Mouse (Mus musculus): ENCODE measurements at regions not wholly inside any gene's neighbourhood (a gene's known extent, or its start where the extent isn't known, plus 50 kb on each side); places are given as distances from the start of the nearest gene placed in this dataset.
A peak's percentile ranks its signal among the peaks of the same experiment; 100 is the strongest.

DNA sequence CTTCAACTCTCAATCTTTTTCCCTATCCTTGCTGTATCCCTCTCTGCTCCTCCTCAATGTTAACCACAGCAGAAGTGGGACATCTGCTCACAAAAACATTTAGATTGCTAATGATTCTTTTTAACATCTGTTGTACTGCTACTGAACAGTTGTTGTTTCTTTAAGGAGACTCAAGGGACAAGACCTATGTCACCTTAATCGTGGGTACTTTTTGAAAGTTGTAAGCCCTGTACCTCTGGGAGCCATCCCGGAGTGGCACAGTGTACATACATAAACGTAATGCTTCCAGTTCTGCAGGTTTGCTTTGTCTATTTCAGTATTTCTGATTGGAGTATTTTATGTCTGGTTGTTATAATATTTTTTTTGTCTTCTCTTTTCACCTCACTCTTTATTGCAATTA lies 740.5 kb upstream of the Foxg1 start:
- Histone ChIP-seq H3K9me3 (ENCODE audit: control insufficient read depth, low read length) (no peaks in the 10 kb centered on the region), H3K27me3 (ENCODE audit: control insufficient read depth, insufficient read depth, low read length) (no peaks in the 10 kb centered on the region), H3K27ac (ENCODE audit: low read depth, low read length) (no peak overlapping the region), H3K9ac (ENCODE audit: low read length) (no peak overlapping the region), H3K4me1 (ENCODE audit: control insufficient read depth, insufficient read depth, low read length) (no peaks in the 10 kb centered on the region), H3K4me3 (ENCODE audit: low read depth, low read length) (no peak overlapping the region), H3K4me2 (no peak overlapping the region), H3K36me3 (ENCODE audit: control insufficient read depth, insufficient read depth, low read length) (no peaks in the 10 kb centered on the region)
- ATAC-seq (ENCODE audit: low FRiP score) (peak; percentile 55; the same call in 1 of the 2 replicates), DNase-seq (ENCODE audit: low spot score, missing footprints) (no peak)
- 63% methylated on average over 3 of the region's 3 CpGs for WGBS

DNA sequence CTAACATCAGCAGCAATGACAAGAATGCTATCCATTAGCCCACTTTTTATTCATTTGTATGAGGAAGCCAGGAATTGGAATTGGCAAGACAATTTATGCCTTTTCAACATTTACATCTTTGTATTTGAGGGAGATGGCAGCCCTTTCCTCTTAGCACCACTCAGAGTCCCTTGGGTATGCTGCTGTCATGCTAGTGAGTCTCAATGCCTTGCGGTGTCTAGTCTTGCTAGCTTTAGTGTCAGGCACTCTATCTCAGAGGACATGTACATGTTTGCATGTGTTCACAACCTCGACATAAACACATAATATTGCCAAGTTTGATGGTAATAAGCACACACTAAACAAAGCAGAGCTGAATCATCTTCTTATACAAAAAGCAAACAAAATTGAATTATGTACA lies 737.3 kb upstream of the Foxg1 start:
- 60% methylated on average over 2 of the region's 2 CpGs for WGBS
- no peak for ATAC-seq (ENCODE audit: low FRiP score)

DNA sequence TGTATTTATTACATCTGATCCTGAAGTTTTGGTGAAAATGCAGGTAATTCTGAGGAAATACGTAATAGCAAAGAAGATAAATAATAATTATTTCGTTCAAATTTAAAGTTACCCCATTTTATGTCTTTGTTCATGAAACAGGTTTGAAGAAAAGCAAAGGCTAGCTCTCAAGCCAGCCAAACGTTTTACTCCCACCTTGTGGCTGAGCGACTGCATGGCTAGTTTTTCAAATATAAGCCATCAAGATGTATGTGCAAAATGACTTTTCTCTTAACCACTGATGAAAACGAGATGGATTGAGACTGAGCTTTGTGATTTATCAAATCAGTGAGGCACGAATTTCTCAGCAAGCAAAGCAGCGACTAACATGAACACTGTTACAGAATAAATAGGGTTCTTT lies 736.5 kb upstream of the Foxg1 start:
- ATAC-seq (ENCODE audit: low FRiP score) (no peak), DNase-seq (ENCODE audit: low spot score, missing footprints) (no peak)
- Histone ChIP-seq H3K27me3 (ENCODE audit: control insufficient read depth, insufficient read depth, low read length) (no peaks in the 10 kb centered on the region), H3K27ac (ENCODE audit: low read depth, low read length) (no peak overlapping the region), H3K4me3 (ENCODE audit: low read depth, low read length) (no peak overlapping the region), H3K9ac (ENCODE audit: low read length) (no peak overlapping the region), H3K4me2 (no peak overlapping the region), H3K4me1 (ENCODE audit: control insufficient read depth, insufficient read depth, low read length) (no peaks in the 10 kb centered on the region), H3K36me3 (ENCODE audit: control insufficient read depth, insufficient read depth, low read length) (no peaks in the 10 kb centered on the region), H3K9me3 (ENCODE audit: control insufficient read depth, low read length) (no peaks in the 10 kb centered on the region)
- 61% methylated on average over 7 of the region's 7 CpGs for WGBS

More for the DNA sequence above, 737.3 kb upstream of the Foxg1 start:
- no peak overlapping the region for H3K4me2 ChIP-seq
- H3K9me3 ChIP-seq (ENCODE audit: control insufficient read depth, low read length) = no peaks in the 10 kb centered on the region
- DNase-seq (ENCODE audit: low spot score, missing footprints) = no peak
- no peaks in the 10 kb centered on the region for H3K36me3 ChIP-seq (ENCODE audit: control insufficient read depth, insufficient read depth, low read length)
- H3K4me1 ChIP-seq (ENCODE audit: control insufficient read depth, insufficient read depth, low read length) = no peaks in the 10 kb centered on the region
- no peaks in the 10 kb centered on the region for H3K27me3 ChIP-seq (ENCODE audit: control insufficient read depth, insufficient read depth, low read length)
- no peak overlapping the region for H3K27ac ChIP-seq (ENCODE audit: low read depth, low read length)
- no peak overlapping the region for H3K9ac ChIP-seq (ENCODE audit: low read length)
- H3K4me3 ChIP-seq (ENCODE audit: low read depth, low read length) = no peak overlapping the region

DNA sequence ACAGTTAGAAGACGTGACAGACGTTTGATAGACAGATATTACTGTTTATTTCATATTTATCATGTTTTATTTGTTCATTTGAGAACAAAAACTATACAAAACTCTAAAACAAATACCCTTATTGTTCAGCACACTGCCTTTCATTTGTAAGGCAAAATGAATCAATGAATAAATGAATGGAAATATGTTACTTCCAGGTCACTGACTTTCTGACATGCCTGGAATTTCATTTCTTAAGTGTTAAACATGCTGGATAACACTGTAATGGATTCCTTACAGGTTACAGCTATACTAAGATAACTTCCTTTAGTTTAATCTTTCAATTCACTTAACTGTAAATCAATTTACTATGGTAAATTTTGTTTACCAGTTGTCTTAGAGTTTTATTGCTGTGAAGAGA lies 707.3 kb upstream of the Foxg1 start:
- H3K9ac ChIP-seq (ENCODE audit: low read length) = no peak overlapping the region
- H3K27ac ChIP-seq (ENCODE audit: low read depth, low read length) = no peak overlapping the region
- no peaks in the 10 kb centered on the region for H3K9me3 ChIP-seq (ENCODE audit: control insufficient read depth, low read length)
- WGBS = 66% methylated on average over 2 of the region's 2 CpGs
- no peak overlapping the region for H3K4me2 ChIP-seq
- H3K27me3 ChIP-seq (ENCODE audit: control insufficient read depth, insufficient read depth, low read length) = no peaks in the 10 kb centered on the region
- no peak overlapping the region for H3K4me3 ChIP-seq (ENCODE audit: low read depth, low read length)
- no peak for DNase-seq (ENCODE audit: low spot score, missing footprints)
- H3K4me1 ChIP-seq (ENCODE audit: control insufficient read depth, insufficient read depth, low read length) = no peaks in the 10 kb centered on the region
- no peaks in the 10 kb centered on the region for H3K36me3 ChIP-seq (ENCODE audit: control insufficient read depth, insufficient read depth, low read length)
- ATAC-seq (ENCODE audit: low FRiP score) = no peak

DNA sequence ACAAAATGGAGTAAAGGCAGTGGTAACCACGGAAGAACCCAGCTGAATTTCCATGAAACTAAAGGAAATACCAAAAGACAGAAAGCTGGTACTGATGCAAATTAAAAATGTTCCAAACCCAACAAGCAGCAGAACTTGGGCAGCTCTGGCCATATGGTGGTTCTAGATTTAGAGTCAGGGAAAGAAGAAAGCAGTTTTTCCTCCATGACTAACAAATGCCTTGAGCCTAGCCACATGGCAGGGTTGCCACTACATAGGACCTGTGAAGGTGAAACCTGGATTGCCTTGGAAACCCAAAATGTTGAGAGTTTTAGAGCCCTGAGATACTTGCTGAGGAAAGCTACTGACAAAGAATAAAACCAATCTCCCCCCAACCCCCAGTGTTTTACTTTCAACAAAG lies 701.5 kb upstream of the Foxg1 start:
- no peaks in the 10 kb centered on the region for H3K27me3 ChIP-seq (ENCODE audit: control insufficient read depth, insufficient read depth, low read length)
- no peak overlapping the region for H3K27ac ChIP-seq (ENCODE audit: low read depth, low read length)
- DNase-seq (ENCODE audit: low spot score, missing footprints) (no peak), ATAC-seq (ENCODE audit: low FRiP score) (no peak)
- H3K9me3 ChIP-seq (ENCODE audit: control insufficient read depth, low read length) = no peaks in the 10 kb centered on the region
- H3K4me1 ChIP-seq (ENCODE audit: control insufficient read depth, insufficient read depth, low read length) = no peaks in the 10 kb centered on the region
- no peaks in the 10 kb centered on the region for H3K36me3 ChIP-seq (ENCODE audit: control insufficient read depth, insufficient read depth, low read length)
- no peak overlapping the region for H3K4me2 ChIP-seq
- H3K4me3 ChIP-seq (ENCODE audit: low read depth, low read length) = no peak overlapping the region
- 71% methylated on average over 1 of the region's 1 CpGs for WGBS
- H3K9ac ChIP-seq (ENCODE audit: low read length) = no peak overlapping the region

DNA sequence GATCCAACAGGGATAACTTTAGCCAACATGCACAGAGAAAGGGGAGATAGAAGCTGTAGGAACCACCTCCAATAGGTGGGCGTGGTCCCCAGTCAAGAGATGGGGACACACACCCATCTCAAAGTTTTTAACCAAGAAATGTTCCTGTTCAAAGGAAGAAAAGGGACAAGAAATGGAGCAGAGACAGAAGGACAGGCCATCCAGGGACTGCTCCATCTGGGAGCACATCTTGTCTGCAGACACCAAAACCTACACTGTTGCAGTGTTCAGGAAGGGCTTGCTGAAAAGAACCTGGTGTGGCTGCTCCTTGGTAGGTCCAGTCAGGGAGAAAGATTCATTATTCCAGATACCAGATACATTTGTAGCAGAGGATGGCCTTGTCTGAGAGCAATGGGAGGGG lies 676.5 kb upstream of the Foxg1 start:
- WGBS = 84% methylated on average over 1 of the region's 1 CpGs
- Histone ChIP-seq H3K9ac (ENCODE audit: low read length) (no peak overlapping the region), H3K9me3 (ENCODE audit: control insufficient read depth, low read length) (no peaks in the 10 kb centered on the region), H3K27ac (ENCODE audit: low read depth, low read length) (no peak overlapping the region), H3K4me1 (ENCODE audit: control insufficient read depth, insufficient read depth, low read length) (no peaks in the 10 kb centered on the region), H3K27me3 (ENCODE audit: control insufficient read depth, insufficient read depth, low read length) (no peaks in the 10 kb centered on the region), H3K36me3 (ENCODE audit: control insufficient read depth, insufficient read depth, low read length) (no peaks in the 10 kb centered on the region), H3K4me2 (no peak overlapping the region), H3K4me3 (ENCODE audit: low read depth, low read length) (no peak overlapping the region)
- no peak for DNase-seq (ENCODE audit: low spot score, missing footprints)
- ATAC-seq (ENCODE audit: low FRiP score) = no peak

DNA sequence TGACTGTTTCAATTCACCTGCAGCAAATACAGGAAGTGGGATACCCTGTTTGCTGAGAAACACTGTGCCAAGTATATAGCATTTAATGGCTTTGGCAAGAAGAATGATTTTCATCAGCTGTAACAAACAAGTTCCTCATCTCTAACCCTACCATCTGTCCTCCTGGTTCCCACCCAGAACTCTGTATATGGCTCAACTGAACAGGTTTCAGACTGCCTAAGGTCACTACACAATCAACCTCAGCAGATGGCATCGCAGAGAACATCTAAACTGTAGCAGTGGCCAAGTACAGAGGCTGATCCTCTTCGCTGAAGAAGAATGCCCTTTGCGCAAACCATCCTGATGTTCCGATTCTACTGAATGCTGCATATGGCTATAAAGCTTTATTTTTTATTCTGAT lies 668.8 kb upstream of the Foxg1 start:
- no peak overlapping the region for H3K4me2 ChIP-seq
- H3K9ac ChIP-seq (ENCODE audit: low read length) = no peak overlapping the region
- no peak for ATAC-seq (ENCODE audit: low FRiP score)
- 95% methylated on average over 4 of the region's 4 CpGs for WGBS
- H3K4me3 ChIP-seq (ENCODE audit: low read depth, low read length) = no peak overlapping the region
- no peaks in the 10 kb centered on the region for H3K36me3 ChIP-seq (ENCODE audit: control insufficient read depth, insufficient read depth, low read length)
- H3K4me1 ChIP-seq (ENCODE audit: control insufficient read depth, insufficient read depth, low read length) = no peaks in the 10 kb centered on the region
- H3K9me3 ChIP-seq (ENCODE audit: control insufficient read depth, low read length) = no peaks in the 10 kb centered on the region
- no peak for DNase-seq (ENCODE audit: low spot score, missing footprints)
- no peak overlapping the region for H3K27ac ChIP-seq (ENCODE audit: low read depth, low read length)
- H3K27me3 ChIP-seq (ENCODE audit: control insufficient read depth, insufficient read depth, low read length) = no peaks in the 10 kb centered on the region

DNA sequence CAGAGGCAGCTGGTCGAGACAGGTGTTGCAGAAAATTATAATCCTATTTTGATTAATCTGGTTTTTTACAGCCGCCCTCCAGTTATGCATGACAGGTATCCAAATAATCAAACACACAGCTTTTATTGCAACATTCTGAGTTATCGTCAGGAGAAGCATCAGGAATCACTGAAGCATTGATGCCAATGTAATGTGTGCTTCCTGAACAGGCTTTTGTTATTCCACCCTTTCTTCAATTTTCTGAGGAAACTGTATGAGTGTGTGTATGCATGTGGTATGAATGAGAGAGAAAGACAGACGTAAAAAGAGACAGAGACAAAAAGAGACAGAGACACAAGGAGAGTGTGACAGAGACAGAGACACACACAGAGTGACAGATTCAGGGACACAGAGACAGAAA lies 652.6 kb upstream of the Foxg1 start:
- no peak overlapping the region for H3K9ac ChIP-seq (ENCODE audit: low read length)
- H3K27me3 ChIP-seq (ENCODE audit: control insufficient read depth, insufficient read depth, low read length) = no peaks in the 10 kb centered on the region
- no peak overlapping the region for H3K27ac ChIP-seq (ENCODE audit: low read depth, low read length)
- DNase-seq (ENCODE audit: low spot score, missing footprints) (no peak), ATAC-seq (ENCODE audit: low FRiP score) (no peak)
- H3K9me3 ChIP-seq (ENCODE audit: control insufficient read depth, low read length) = no peaks in the 10 kb centered on the region
- H3K4me1 ChIP-seq (ENCODE audit: control insufficient read depth, insufficient read depth, low read length) = no peaks in the 10 kb centered on the region
- no peaks in the 10 kb centered on the region for H3K36me3 ChIP-seq (ENCODE audit: control insufficient read depth, insufficient read depth, low read length)
- no peak overlapping the region for H3K4me2 ChIP-seq
- no peak overlapping the region for H3K4me3 ChIP-seq (ENCODE audit: low read depth, low read length)
- WGBS = 75% methylated on average over 4 of the region's 4 CpGs

DNA sequence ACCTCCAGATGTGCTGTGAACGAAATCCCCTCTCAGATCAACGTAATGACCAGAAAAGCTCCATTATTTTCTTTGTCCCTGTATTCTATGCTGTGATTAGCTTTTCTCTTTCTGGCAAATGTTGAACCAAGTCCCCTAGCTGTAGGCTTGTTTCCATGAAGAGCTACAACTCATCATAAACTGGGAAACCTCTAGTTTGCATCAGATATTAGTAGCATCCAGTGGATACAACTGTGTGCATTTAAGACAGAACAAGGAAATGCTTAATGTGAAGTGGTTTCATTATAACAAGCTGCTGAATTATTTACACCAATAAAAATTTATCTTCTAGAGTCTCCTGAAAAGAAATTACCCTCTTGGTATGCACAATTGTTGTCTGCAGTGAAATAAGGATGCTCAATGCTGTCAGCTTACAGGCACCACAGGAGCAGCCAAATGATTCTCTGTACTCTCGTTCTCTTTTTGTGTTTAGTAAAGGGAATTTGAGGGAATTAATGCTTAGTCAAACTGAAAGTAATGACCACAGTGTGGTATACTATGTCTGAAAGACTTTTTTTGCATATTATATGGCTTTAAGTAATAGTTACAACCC lies 623.6 kb upstream of the Foxg1 start:
- H3K4me2 ChIP-seq = no peak overlapping the region
- H3K4me3 ChIP-seq (ENCODE audit: low read depth, low read length) = no peak overlapping the region
- no peaks in the 10 kb centered on the region for H3K9me3 ChIP-seq (ENCODE audit: control insufficient read depth, low read length)
- H3K27me3 ChIP-seq (ENCODE audit: control insufficient read depth, insufficient read depth, low read length) = no peaks in the 10 kb centered on the region
- no peaks in the 10 kb centered on the region for H3K4me1 ChIP-seq (ENCODE audit: control insufficient read depth, insufficient read depth, low read length)
- H3K36me3 ChIP-seq (ENCODE audit: control insufficient read depth, insufficient read depth, low read length) = no peaks in the 10 kb centered on the region
- H3K27ac ChIP-seq (ENCODE audit: low read depth, low read length) = no peak overlapping the region
- ATAC-seq (ENCODE audit: low FRiP score) (no peak), DNase-seq (ENCODE audit: low spot score, missing footprints) (no peak)
- no peak overlapping the region for H3K9ac ChIP-seq (ENCODE audit: low read length)
- 69% methylated on average over 3 of the region's 3 CpGs for WGBS

Measured in midbrain, embryonic 11.5 days (tissue).